Mouse (Mus musculus): Measurements from ENCODE around the gene Prokr1.

The Prokr1 gene

GRCm38 (mm10) chr6:87590394-87591281 lies at the start of gene Prokr1:
Gene Prokr1, minus strand, starts transcription at chr6:87590743.
- peak; percentile 21 for DNase-seq (ENCODE audit: low read depth, low spot score)

DNA sequence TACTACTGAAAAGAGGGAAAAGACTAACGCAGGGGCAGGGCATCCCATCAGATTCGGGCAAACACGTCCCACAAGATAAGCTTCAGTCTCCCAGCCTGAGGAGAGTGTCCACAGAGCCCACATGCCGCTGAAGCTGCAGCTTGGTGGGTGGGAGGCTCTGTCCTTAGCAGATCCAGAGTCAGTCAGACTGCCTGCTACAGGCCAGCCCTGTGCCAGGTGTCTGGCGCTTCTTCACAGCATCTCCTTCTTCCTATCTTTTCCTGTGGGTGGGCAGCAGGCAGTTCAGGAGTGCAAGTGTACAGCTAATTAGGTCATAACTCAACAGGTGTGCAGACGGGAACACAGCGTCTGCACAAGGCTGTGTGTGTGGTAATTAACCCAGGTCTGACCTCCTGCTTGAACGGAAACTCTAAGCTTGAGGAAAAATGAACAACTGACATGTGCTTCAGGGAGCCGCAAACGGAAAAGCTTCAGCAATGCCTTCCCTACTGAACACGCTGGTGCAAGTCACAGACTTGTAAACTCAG lies 47.7 kb upstream of the Prokr1 start:
- no peak for DNase-seq (ENCODE audit: low read depth, low spot score)

DNA sequence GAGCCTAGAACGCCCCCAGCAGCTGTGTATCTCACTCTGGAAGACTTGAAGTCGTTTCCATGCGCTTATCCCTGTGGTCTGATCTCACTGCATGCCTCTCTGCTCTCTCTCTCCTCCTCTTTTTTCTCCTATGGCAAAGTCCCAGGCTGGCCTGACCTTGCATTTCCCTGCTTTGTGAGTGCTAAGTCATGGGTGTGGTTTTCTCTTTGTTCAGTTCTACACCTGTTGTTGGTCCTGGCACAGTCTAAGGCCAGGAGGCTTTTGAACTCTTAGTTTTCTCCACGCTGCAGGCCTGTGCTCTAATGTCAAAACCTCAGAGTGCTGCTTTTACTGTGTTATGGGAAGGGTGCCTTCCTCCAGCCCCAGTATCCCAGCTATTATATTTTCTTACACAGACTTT lies 41.6 kb upstream of the Prokr1 start:
- peak; percentile 69 for DNase-seq (ENCODE audit: low read depth, low spot score)

- peak; percentile 26 for DNase-seq (ENCODE audit: low read depth, low spot score)
Measured at GRCm38 (mm10) chr6:87628936-87629335, 38.4 kb upstream of the Prokr1 start.

DNA sequence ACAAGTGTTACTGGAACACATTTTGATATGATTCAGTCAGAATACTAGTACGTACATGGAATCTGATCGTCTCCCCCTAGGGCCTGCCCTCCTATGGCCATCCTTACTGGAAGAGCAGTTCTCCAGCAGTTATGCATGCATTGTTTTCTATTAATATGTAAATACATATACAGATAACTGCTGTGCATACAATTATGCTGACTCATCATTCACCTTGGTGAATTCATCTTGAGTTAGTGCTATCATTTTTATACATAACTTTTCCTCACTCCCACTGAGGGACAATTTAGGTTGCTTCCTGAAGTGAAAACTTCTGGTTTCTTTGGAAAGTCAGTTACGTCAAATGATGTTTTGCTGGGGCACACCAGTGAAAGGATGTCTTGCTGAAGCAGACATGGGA lies 32.6 kb upstream of the Prokr1 start:
- DNase-seq (ENCODE audit: low read depth, low spot score): no peak

DNA sequence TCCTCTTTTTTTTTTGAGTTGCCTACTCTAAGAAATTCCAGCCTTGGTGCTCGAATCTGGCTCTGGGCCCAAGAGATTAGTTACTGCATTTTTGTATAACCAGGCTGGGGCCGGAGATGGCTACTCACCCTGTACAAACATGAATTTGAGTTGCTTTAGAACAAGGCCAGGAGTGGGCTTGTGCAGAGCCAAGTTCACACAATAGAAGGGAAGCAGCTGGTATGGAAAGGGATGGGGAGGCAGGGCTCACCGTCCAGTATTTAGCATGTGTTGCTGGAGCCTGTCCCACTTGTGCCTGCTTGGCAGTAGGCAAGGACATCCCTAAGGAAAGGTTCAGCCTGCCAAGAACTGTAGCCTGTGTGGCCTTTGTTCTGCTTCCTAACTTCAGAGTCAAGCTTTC lies 30.7 kb upstream of the Prokr1 start:
- no peak for DNase-seq (ENCODE audit: low read depth, low spot score)

- no peak for DNase-seq (ENCODE audit: low read depth, low spot score)
Measured at GRCm38 (mm10) chr6:87618021-87618420, 27.5 kb upstream of the Prokr1 start.

DNA sequence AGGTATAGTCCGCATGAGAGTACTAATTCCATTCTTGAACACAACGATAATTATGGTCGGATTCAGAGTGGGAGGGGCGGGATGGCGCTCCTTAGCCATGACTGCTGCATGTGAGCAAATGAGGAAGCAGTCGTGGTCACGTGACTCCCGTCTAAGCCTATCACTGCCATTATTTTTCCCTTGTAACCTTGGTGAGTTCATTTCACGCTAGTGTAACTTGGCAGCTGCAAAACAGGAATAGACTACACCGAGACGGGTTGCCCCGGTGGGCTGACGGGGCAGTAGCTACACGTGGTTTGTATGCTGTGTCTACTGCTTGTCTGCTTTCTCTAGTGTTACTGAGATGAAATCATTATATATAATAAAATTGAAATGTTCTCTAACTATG lies 25.1 kb upstream of the Prokr1 start:
- no peak for DNase-seq (ENCODE audit: low read depth, low spot score)

DNA sequence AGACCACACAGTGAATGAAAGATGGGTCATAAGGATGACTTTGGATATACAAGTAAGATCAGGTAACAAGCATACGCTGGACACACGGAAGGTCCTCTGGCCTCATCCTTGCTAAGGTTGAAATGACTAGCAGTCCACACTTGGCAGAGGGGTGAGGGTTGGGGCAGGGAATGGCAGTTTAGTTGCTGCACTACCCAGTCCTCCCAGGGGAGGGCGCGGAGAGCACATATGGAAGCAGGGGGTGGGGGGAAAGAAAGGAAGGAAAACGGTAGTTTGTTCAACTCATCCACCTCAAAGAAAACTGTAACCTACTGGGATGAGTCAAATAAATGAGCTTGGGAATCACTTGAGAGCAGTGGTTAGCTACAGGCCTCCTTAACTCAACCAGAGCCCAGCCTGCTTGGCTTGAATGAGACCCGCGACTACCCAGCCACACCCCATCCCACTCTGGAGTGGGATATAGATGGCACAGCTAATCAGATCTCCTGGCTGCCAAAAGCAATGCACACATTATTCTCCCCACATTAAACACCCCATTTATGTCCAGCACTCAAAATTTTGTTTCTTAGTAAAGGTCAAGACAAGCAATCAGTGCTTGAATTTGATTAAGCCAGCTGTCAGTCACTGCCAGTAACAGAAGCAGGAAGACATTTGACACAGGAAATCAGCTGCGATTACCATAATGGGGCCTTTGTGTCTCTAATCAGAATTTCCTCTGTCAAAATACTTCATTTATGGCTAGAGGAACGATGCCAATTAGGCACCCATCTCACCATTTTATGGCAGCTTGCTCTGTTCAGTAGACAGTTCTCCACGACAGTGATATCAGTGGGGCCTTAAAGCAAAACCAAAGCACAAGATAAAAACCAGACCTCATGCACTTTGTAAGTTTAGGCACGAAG lies 24.5 kb upstream of the Prokr1 start:
- DNase-seq (ENCODE audit: low read depth, low spot score): peak; percentile 50

DNA sequence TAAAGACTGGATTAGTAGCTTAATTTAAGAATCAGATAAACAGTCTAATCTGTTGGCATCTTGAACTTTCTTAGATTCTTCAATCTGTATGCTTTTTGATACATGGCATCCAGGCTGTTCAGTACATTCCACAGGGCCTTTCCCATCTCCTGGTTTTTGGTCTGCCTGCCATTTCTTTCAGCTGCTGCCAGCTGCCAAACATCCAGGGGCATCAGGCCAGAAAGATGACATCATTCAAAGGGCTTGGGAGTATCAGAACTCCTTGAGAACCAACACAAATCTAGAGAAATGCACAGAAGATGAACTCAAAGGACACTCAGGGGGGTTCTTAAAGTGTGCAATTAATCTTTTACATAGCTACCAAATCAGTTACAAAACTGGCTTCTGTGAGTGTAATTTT lies 9.3 kb upstream of the Prokr1 start:
- DNase-seq (ENCODE audit: low read depth, low spot score): no peak

- no peak for DNase-seq (ENCODE audit: low read depth, low spot score)
Measured at GRCm38 (mm10) chr6:87597116-87597833, 6.7 kb upstream of the Prokr1 start.

DNA sequence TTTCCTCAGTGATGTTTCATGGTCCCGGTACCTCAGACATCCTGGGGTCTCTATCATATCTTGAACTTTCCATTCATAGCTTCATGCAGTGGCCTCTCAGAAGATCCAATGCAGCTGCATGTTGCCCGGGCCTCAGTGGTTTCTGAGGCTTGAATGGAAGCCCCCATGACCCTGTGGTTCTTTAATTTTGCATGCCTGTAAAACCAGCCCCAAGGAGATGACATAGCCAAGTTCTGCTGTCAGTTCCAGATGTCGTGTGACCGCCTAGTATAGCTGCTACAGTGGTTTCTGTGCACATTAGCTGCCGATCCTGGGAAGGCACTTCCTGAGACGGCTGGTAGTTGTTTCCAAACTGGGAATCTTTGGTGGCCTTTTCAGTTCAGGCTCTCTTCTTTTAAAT lies 3.6 kb upstream of the Prokr1 start:
- DNase-seq (ENCODE audit: low read depth, low spot score): no peak

- DNase-seq (ENCODE audit: low read depth, low spot score): no peak
Measured at GRCm38 (mm10) chr6:87589718-87590393, 687 bp downstream of the Prokr1 start.

DNA sequence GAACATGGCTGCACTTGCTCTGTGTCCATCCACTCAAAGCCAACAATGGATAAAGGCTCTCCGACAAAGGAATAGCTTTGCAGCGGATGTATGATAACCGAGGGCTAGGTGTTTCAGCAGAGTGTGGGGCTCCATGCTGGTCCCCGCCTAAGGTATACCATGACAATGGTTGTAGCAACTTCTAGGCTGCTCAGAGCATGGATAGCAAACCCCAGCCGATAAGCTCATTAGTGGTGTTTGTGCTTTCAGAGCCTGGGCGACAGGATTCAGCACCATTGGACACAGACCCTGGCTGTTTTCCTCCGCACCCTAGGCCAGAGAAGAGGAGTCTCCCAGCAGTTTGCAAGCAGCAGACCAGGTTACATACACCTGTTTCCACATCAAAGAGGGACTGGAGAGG lies 6.6 kb downstream of the Prokr1 start:
- DNase-seq (ENCODE audit: low read depth, low spot score): no peak

- no peak for DNase-seq (ENCODE audit: low read depth, low spot score)
Measured at GRCm38 (mm10) chr6:87583183-87583611, 7.3 kb downstream of the Prokr1 start.

GRCm38 (mm10) chr6:87582456-87582855 lies 8.1 kb downstream of the Prokr1 start:
- no peak for DNase-seq (ENCODE audit: low read depth, low spot score)

GRCm38 (mm10) chr6:87581581-87581980 lies 9.0 kb downstream of the Prokr1 start:
- no peak for DNase-seq (ENCODE audit: low read depth, low spot score)

- no peak for DNase-seq (ENCODE audit: low read depth, low spot score)
Measured at GRCm38 (mm10) chr6:87581071-87581470, 9.5 kb downstream of the Prokr1 start.

DNA sequence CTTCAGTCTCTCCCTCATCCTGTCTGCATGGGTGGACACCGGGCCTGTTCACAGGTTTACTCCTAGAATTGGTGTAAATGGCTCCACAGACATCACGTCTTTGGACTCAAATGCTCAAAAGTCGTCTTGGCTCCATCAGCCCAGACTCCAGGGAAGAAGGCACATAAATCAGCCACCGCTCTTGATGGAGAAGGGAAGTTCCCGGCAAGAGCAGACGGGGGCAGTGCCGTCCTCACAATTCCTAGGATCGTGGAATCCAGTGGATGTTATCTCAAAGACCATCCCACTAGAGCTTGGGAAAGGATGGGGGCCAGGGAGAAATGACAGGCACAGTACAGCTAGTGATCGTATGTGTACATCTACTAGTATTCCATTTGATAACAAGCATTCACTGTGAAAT lies 12.3 kb downstream of the Prokr1 start:
- peak; percentile 45 for DNase-seq (ENCODE audit: low read depth, low spot score)

DNA sequence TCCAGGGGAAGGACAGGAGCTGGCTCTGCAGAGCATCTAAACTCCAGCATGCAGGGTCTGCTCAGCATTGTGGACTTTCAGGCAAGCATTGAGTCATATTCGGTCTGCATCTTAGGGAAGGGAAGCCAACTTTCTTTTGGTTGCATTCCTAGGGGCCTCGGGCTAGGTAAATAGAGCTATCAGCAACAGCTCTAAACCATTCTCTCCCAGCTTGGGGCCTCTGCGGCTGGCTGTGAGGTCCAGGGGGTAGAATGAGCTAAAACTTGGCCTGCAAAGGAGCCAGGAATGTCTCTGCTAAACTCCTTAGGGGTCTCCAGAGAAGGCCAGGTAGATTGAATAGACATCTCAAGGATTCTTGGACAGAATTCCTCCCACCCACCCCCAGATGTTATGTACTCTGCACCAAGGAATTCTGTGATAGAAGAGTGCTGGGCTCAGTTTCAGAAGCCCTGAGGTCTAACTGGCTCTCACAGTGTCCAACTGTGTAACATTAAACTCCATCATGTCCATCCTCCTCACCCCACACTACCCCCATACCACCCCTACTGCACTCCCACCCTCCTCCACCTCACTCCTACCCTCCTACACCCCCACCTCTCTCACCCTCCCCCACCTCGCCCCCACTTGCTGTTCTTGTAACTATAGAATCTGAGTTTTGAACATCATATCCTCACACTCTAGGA lies 13.8 kb downstream of the Prokr1 start:
- DNase-seq (ENCODE audit: low read depth, low spot score): no peak

Measured in ES-CJ7 (cell line).